In genomic region chr13:99781616-99782015, GRCm38 (mm10) we compare ENCODE assay signal across 20 mouse cellular contexts.
A peak's percentile ranks its signal among the peaks of the same experiment; 100 is the strongest.
DNase-seq lines count a peak whose midpoint lies in the region; ATAC-seq lines count a peak whose summit lies in the region.
"Had no signal": no experiment of that assay in that cellular context is flagged by ENCODE, and none has a peak within 500 bp of the region (broad histone marks: within the 10 kb centered on the region; RNA-seq: fewer than 3 reads in every experiment).

No protein-coding gene starts in this region.

- no peak overlapping the region for H3K4me3 ChIP-seq in hindbrain, embryonic 12.5 days
- H3K4me3 ChIP-seq in hindbrain, embryonic 16.5 days (ENCODE audit: low read length): no peak overlapping the region
- no peak overlapping the region for H3K4me3 ChIP-seq in hindbrain, embryonic 14.5 days (replicated peaks; ENCODE audit: low read length)
- no peak overlapping the region for H3K4me3 ChIP-seq in limb, embryonic 12.5 days (replicated peaks)
- H3K4me3 ChIP-seq in midbrain, embryonic 15.5 days: no peak overlapping the region
- no peak overlapping the region for H3K4me3 ChIP-seq in neural tube, embryonic 15.5 days (replicated peaks)
- H3K4me3 ChIP-seq: embryonic facial prominence, embryonic 15.5 days; heart, embryonic 13.5 days; liver, embryonic 12.5 days had no signal

- no peaks in the 10 kb centered on the region for H3K27me3 ChIP-seq in hindbrain, embryonic 12.5 days
- H3K27me3 ChIP-seq in hindbrain, embryonic 16.5 days (replicated peaks; ENCODE audit: control insufficient read depth, insufficient read depth, low read length): no peaks in the 10 kb centered on the region
- H3K27me3 ChIP-seq in hindbrain, embryonic 14.5 days (ENCODE audit: control insufficient read depth, insufficient read depth, low read length): no peaks in the 10 kb centered on the region
- no peaks in the 10 kb centered on the region for H3K27me3 ChIP-seq in limb, embryonic 12.5 days
- H3K27me3 ChIP-seq in midbrain, embryonic 15.5 days (replicated peaks): no peaks in the 10 kb centered on the region
- H3K27me3 ChIP-seq in neural tube, embryonic 15.5 days (replicated peaks): no peaks in the 10 kb centered on the region
- H3K27me3 ChIP-seq: embryonic facial prominence, embryonic 15.5 days; heart, embryonic 13.5 days had no signal

- peaks cover 24% of the 10 kb centered on the region for H3K4me1 ChIP-seq in hindbrain, embryonic 12.5 days
- H3K4me1 ChIP-seq in hindbrain, embryonic 16.5 days (ENCODE audit: control insufficient read depth, insufficient read depth, low read depth, low read length): peaks cover 13% of the 10 kb centered on the region
- peaks cover 17% of the 10 kb centered on the region for H3K4me1 ChIP-seq in hindbrain, embryonic 14.5 days (replicated peaks; ENCODE audit: control insufficient read depth, insufficient read depth, low read length)
- H3K4me1 ChIP-seq in limb, embryonic 12.5 days (replicated peaks): peaks cover 25% of the 10 kb centered on the region
- H3K4me1 ChIP-seq in midbrain, embryonic 15.5 days: peaks cover 21% of the 10 kb centered on the region
- H3K4me1 ChIP-seq in neural tube, embryonic 15.5 days: peaks cover 13% of the 10 kb centered on the region

- DNase-seq in hindbrain, embryonic 14.5 days (ENCODE audit: low spot score): no peak
- DNase-seq in heart, adult 8-10 months (ENCODE audit: low spot score): no peak
- DNase-seq: adrenal gland, adult 8-10 months; cerebellum, adult 18-20 months; cerebellum, postnatal 14 days; kidney, adult 11 months; kidney, postnatal 4 days; layer of hippocampus, adult 9-11 months; lung, adult 2 months; lung, postnatal 14 days; thymus, adult 18-20 months; thymus, postnatal 4 days had no signal

- H3K9ac ChIP-seq in hindbrain, embryonic 12.5 days: no peak overlapping the region
- H3K9ac ChIP-seq in hindbrain, embryonic 16.5 days (ENCODE audit: low read depth, low read length): no peak overlapping the region
- no peak overlapping the region for H3K9ac ChIP-seq in hindbrain, embryonic 14.5 days
- H3K9ac ChIP-seq in limb, embryonic 12.5 days (replicated peaks): no peak overlapping the region
- H3K9ac ChIP-seq in midbrain, embryonic 15.5 days: no peak overlapping the region
- H3K9ac ChIP-seq in neural tube, embryonic 15.5 days (replicated peaks): no peak overlapping the region
- H3K9ac ChIP-seq: embryonic facial prominence, embryonic 15.5 days; heart, embryonic 13.5 days; liver, embryonic 12.5 days had no signal

- WGBS in hindbrain, embryonic 12.5 days: 71% methylated on average over 4 of the region's 4 CpGs
- WGBS in hindbrain, embryonic 16.5 days: 70% methylated on average over 4 of the region's 4 CpGs
- 64% methylated on average over 4 of the region's 4 CpGs for WGBS in hindbrain, embryonic 14.5 days
- 83% methylated on average over 4 of the region's 4 CpGs for WGBS in limb, embryonic 12.5 days
- 78% methylated on average over 4 of the region's 4 CpGs for WGBS in midbrain, embryonic 15.5 days
- WGBS in neural tube, embryonic 15.5 days: 78% methylated on average over 4 of the region's 4 CpGs

- H3K27ac ChIP-seq in hindbrain, embryonic 12.5 days: 0 out of 2 replicates have a peak overlapping the region, but pooled peaks have one; percentile 45
- H3K27ac ChIP-seq in hindbrain, embryonic 16.5 days (ENCODE audit: low read depth, low read length): no peak overlapping the region
- peak overlapping the region; percentile 11; the same call in 1 of the 2 replicates for H3K27ac ChIP-seq in hindbrain, embryonic 14.5 days
- no peak overlapping the region for H3K27ac ChIP-seq in limb, embryonic 12.5 days
- H3K27ac ChIP-seq in midbrain, embryonic 15.5 days: peak overlapping the region; percentile 42; the same call in 1 of the 2 replicates
- no peak overlapping the region for H3K27ac ChIP-seq in neural tube, embryonic 15.5 days (replicated peaks)
- H3K27ac ChIP-seq: embryonic facial prominence, embryonic 15.5 days; heart, embryonic 13.5 days; liver, embryonic 12.5 days had no signal

- peak overlapping the region; percentile 24; the same call in 1 of the 2 replicates for H3K4me2 ChIP-seq in hindbrain, embryonic 12.5 days (replicated peaks)
- H3K4me2 ChIP-seq in hindbrain, embryonic 16.5 days (ENCODE audit: low read length): no peak overlapping the region
- H3K4me2 ChIP-seq in hindbrain, embryonic 14.5 days (replicated peaks): 0 out of 2 replicates have a peak overlapping the region, but pooled peaks have one; percentile 22
- H3K4me2 ChIP-seq in limb, embryonic 12.5 days: peak overlapping the region; percentile 46
- H3K4me2 ChIP-seq in midbrain, embryonic 15.5 days: no peak overlapping the region
- H3K4me2 ChIP-seq in neural tube, embryonic 15.5 days: no peak overlapping the region
- H3K4me2 ChIP-seq: embryonic facial prominence, embryonic 15.5 days; liver, embryonic 12.5 days had no signal

- H3K36me3 ChIP-seq in hindbrain, embryonic 12.5 days: no peaks in the 10 kb centered on the region
- H3K36me3 ChIP-seq in hindbrain, embryonic 16.5 days (ENCODE audit: control insufficient read depth, insufficient read depth, low read length): no peaks in the 10 kb centered on the region
- H3K36me3 ChIP-seq in hindbrain, embryonic 14.5 days (replicated peaks; ENCODE audit: control insufficient read depth, insufficient read depth): no peaks in the 10 kb centered on the region
- H3K36me3 ChIP-seq in limb, embryonic 12.5 days: no peaks in the 10 kb centered on the region
- no peaks in the 10 kb centered on the region for H3K36me3 ChIP-seq in midbrain, embryonic 15.5 days (replicated peaks)
- no peaks in the 10 kb centered on the region for H3K36me3 ChIP-seq in neural tube, embryonic 15.5 days
- H3K36me3 ChIP-seq: embryonic facial prominence, embryonic 15.5 days; heart, embryonic 13.5 days; liver, embryonic 12.5 days had no signal

- ATAC-seq in hindbrain, embryonic 12.5 days (ENCODE audit: low FRiP score): no peak
- ATAC-seq in hindbrain, embryonic 16.5 days: no peak
- ATAC-seq in hindbrain, embryonic 14.5 days (ENCODE audit: low FRiP score): no peak
- no peak for ATAC-seq in limb, embryonic 12.5 days (ENCODE audit: insufficient number of reproducible peaks, insufficient read depth, low FRiP score, low TSS enrichment, low read depth)
- no peak for ATAC-seq in midbrain, embryonic 15.5 days (replicated peaks)
- no peak for ATAC-seq in neural tube, embryonic 15.5 days (ENCODE audit: low FRiP score)
- ATAC-seq: liver, embryonic 12.5 days had no signal

- no peaks in the 10 kb centered on the region for H3K9me3 ChIP-seq in hindbrain, embryonic 12.5 days (replicated peaks)
- no peaks in the 10 kb centered on the region for H3K9me3 ChIP-seq in hindbrain, embryonic 16.5 days (ENCODE audit: control insufficient read depth, low read length)
- no peaks in the 10 kb centered on the region for H3K9me3 ChIP-seq in hindbrain, embryonic 14.5 days (ENCODE audit: control insufficient read depth, low read length)
- H3K9me3 ChIP-seq in limb, embryonic 12.5 days: no peaks in the 10 kb centered on the region
- H3K9me3 ChIP-seq in midbrain, embryonic 15.5 days: no peaks in the 10 kb centered on the region
- no peaks in the 10 kb centered on the region for H3K9me3 ChIP-seq in neural tube, embryonic 15.5 days (replicated peaks)
- H3K9me3 ChIP-seq: embryonic facial prominence, embryonic 15.5 days; heart, embryonic 13.5 days; liver, embryonic 12.5 days had no signal

Comparison
In these comparisons a context has a peak if more than half of its experiments do, and no peak if none do; other contexts are left out.
1. H3K27ac ChIP-seq: peak in hindbrain, embryonic 12.5 days (single experiment), hindbrain, embryonic 14.5 days (single experiment) and midbrain, embryonic 15.5 days (single experiment); none in hindbrain, embryonic 16.5 days (single experiment), limb, embryonic 12.5 days (single experiment) and neural tube, embryonic 15.5 days (single experiment).
2. H3K4me2 ChIP-seq: peak in hindbrain, embryonic 12.5 days (single experiment), hindbrain, embryonic 14.5 days (single experiment) and limb, embryonic 12.5 days (single experiment); none in hindbrain, embryonic 16.5 days (single experiment), midbrain, embryonic 15.5 days (single experiment) and neural tube, embryonic 15.5 days (single experiment).